8 mouse cellular contexts compared by ENCODE assay signal in genomic region chr10:59907080-59907609, GRCm38 (mm10). TPM values are rescaled to one million over a fixed set of nuclear protein-coding genes. Genes with fewer than 3 reads are reported as not detected.
DNase-seq lines count a peak whose midpoint lies in the region; ATAC-seq and TF ChIP-seq lines count a peak whose summit lies in the region.

No protein-coding gene starts in this region.

- peak; percentile 7; the same call in 1 of the 2 replicates for ATAC-seq in lung, postnatal 0 days
- peak; percentile 16 for ATAC-seq in intestine, embryonic 15.5 days
- ATAC-seq in stomach, postnatal 0 days (ENCODE audit: low FRiP score, low TSS enrichment): peak; percentile 69

- peak overlapping the region; percentile 82 for H3K27ac ChIP-seq in gastrocnemius, adult 2 months
- H3K27ac ChIP-seq in lung, postnatal 0 days (ENCODE audit: low read length): peak overlapping the region; percentile 75
- H3K27ac ChIP-seq in intestine, embryonic 15.5 days: peak overlapping the region; percentile 77
- H3K27ac ChIP-seq in stomach, postnatal 0 days (replicated peaks): peak overlapping the region; percentile 84

- WGBS in lung, postnatal 0 days: 59% methylated on average over 2 of the region's 3 CpGs
- WGBS in intestine, embryonic 15.5 days: 51% methylated on average over 3 of the region's 3 CpGs
- 49% methylated on average over 3 of the region's 3 CpGs for WGBS in stomach, postnatal 0 days

- TF ChIP-seq EP300 in lung, postnatal 0 days (IDR thresholded peaks at IDR 0.05): no peak
- no peak for TF ChIP-seq EP300 in stomach, postnatal 0 days (optimal IDR thresholded peaks at IDR 0.05)

- H3K4me2 ChIP-seq in lung, postnatal 0 days (replicated peaks; ENCODE audit: low read depth, low read length): no peak overlapping the region
- H3K4me2 ChIP-seq in intestine, embryonic 15.5 days (replicated peaks): no peak overlapping the region
- H3K4me2 ChIP-seq in stomach, postnatal 0 days (replicated peaks; ENCODE audit: low read depth): no peak overlapping the region

- no peak overlapping the region for H3K4me3 ChIP-seq in gastrocnemius, adult 2 months
- H3K4me3 ChIP-seq in lung, postnatal 0 days (ENCODE audit: low read depth, low read length): no peak overlapping the region
- H3K4me3 ChIP-seq in intestine, embryonic 15.5 days (replicated peaks): no peak overlapping the region
- H3K4me3 ChIP-seq in stomach, postnatal 0 days (ENCODE audit: low read depth, low read length): no peak overlapping the region

- no peaks in the 10 kb centered on the region for H3K9me3 ChIP-seq in lung, postnatal 0 days (ENCODE audit: low read length)
- H3K9me3 ChIP-seq in intestine, embryonic 15.5 days: no peaks in the 10 kb centered on the region
- H3K9me3 ChIP-seq in stomach, postnatal 0 days (ENCODE audit: control insufficient read depth, low read length): no peaks in the 10 kb centered on the region

- no peaks in the 10 kb centered on the region for H3K36me3 ChIP-seq in lung, postnatal 0 days (ENCODE audit: insufficient read depth, low read length)
- H3K36me3 ChIP-seq in intestine, embryonic 15.5 days: no peaks in the 10 kb centered on the region
- no peaks in the 10 kb centered on the region for H3K36me3 ChIP-seq in stomach, postnatal 0 days (ENCODE audit: control insufficient read depth, insufficient read depth, low read length)

- no peak for TF ChIP-seq CTCF in gastrocnemius, adult 2 months (IDR thresholded peaks at IDR 0.05)
- TF ChIP-seq CTCF in lung, postnatal 0 days (IDR thresholded peaks at IDR 0.05): no peak
- no peak for TF ChIP-seq CTCF in stomach, postnatal 0 days (IDR thresholded peaks at IDR 0.05; ENCODE audit: low read depth)

- no peak for DNase-seq in gastrocnemius, adult 2 months
- DNase-seq in gastrocnemius, postnatal 14 days: no peak
- peak; percentile 39 for DNase-seq in lung, postnatal 0 days (ENCODE audit: low spot score)
- no peak for DNase-seq in lung, postnatal 4 days
- DNase-seq in stomach, postnatal 0 days (ENCODE audit: low spot score): peak; percentile 68
- no peak for DNase-seq in right cerebral cortex, postnatal 10 days (ENCODE audit: low spot score in 2 of 2)
- DNase-seq in urinary bladder, postnatal 36 days (ENCODE audit: low spot score in 2 of 2): no peak

- no peaks in the 10 kb centered on the region for H3K27me3 ChIP-seq in lung, postnatal 0 days (replicated peaks; ENCODE audit: insufficient read depth, low read length)
- no peaks in the 10 kb centered on the region for H3K27me3 ChIP-seq in intestine, embryonic 15.5 days (replicated peaks)
- no peaks in the 10 kb centered on the region for H3K27me3 ChIP-seq in stomach, postnatal 0 days (ENCODE audit: control insufficient read depth, insufficient read depth, low read length)

- H3K4me1 ChIP-seq in lung, postnatal 0 days (ENCODE audit: insufficient read depth, low read depth, low read length): peaks cover 24% of the 10 kb centered on the region; the same call in 1 of the 2 replicates
- peaks cover 54% of the 10 kb centered on the region for H3K4me1 ChIP-seq in intestine, embryonic 15.5 days (replicated peaks)
- H3K4me1 ChIP-seq in stomach, postnatal 0 days (replicated peaks; ENCODE audit: control insufficient read depth, insufficient read depth): peaks cover 21% of the 10 kb centered on the region; the same call in 1 of the 2 replicates

- intact Hi-C loops in gastrocnemius, adult 2 months (cut with DNase I): no loop called here
- intact Hi-C loops in gastrocnemius, postnatal 14 days (cut with DNase I; ENCODE audit: low total_unique reads): no loop called here

- H3K9ac ChIP-seq in lung, postnatal 0 days (replicated peaks; ENCODE audit: low read depth): no peak overlapping the region
- no peak overlapping the region for H3K9ac ChIP-seq in intestine, embryonic 15.5 days
- H3K9ac ChIP-seq in stomach, postnatal 0 days (ENCODE audit: low read length): no peak overlapping the region; the same call in 1 of the 2 replicates

RNA-seq across cellular contexts. Expression of gene Dnajb12, which starts 27.8 kb away (rescaled TPM):
- 10 to 100 TPM; 60.4 to 77.5 TPM for total RNA-seq in gastrocnemius, adult 2 months (2021)
- 10 to 100 TPM; 45.5 to 47.5 TPM for total RNA-seq in gastrocnemius, postnatal 14 days (2021)
- polyA plus RNA-seq in lung, postnatal 0 days (2015; fragmentation: Nextera tagmentation; extraction: Ambion mirVana): 19.8 and 24.4 TPM in 2 replicates
- polyA plus RNA-seq in intestine, embryonic 15.5 days (2015; fragmentation: Nextera tagmentation; extraction: Ambion mirVana): 24.5 and 25.2 TPM in 2 replicates
- polyA plus RNA-seq in stomach, postnatal 0 days (2015; fragmentation: Nextera tagmentation; extraction: Ambion mirVana): 17.4 and 19.0 TPM in 2 replicates

RNA-seq across cellular contexts. Expression of gene Ddit4, which starts 44.5 kb away (rescaled TPM):
- total RNA-seq in gastrocnemius, adult 2 months (2021): 100 to 1,000 TPM in 1 of 2 experiments, 10 to 100 TPM in 1; 15.4 to 183 TPM
- 10 to 100 TPM; 15.4 to 70.6 TPM for total RNA-seq in gastrocnemius, postnatal 14 days (2021)
- polyA plus RNA-seq in lung, postnatal 0 days (2015; fragmentation: Nextera tagmentation; extraction: Ambion mirVana): 21.2 and 28.1 TPM in 2 replicates
- 35.4 and 35.7 TPM in 2 replicates for polyA plus RNA-seq in intestine, embryonic 15.5 days (2015; fragmentation: Nextera tagmentation; extraction: Ambion mirVana)
- 12.4 and 17.3 TPM in 2 replicates for polyA plus RNA-seq in stomach, postnatal 0 days (2015; fragmentation: Nextera tagmentation; extraction: Ambion mirVana)

Comparison
In these comparisons a context has a peak if more than half of its experiments do, and no peak if none do; other contexts are left out.
1. DNase-seq: peak in lung, postnatal 0 days (single experiment) and stomach, postnatal 0 days (single experiment); none in gastrocnemius, adult 2 months (single experiment), gastrocnemius, postnatal 14 days (single experiment), lung, postnatal 4 days (0 of 2), right cerebral cortex, postnatal 10 days (0 of 2) and urinary bladder, postnatal 36 days (0 of 2).
2. ATAC-seq: peak in every context shown above with its lines; median percentile 69 in stomach, postnatal 0 days; 16 in intestine, embryonic 15.5 days; 7 in lung, postnatal 0 days.
3. Peak in every context shown above with its lines, with median percentiles within 50 percentile points of each other: H3K27ac ChIP-seq.